ENCODE assay signal across 24 mouse cellular contexts in genomic region chr12:76241833-76242232, GRCm38 (mm10). TPM values are rescaled to one million over a fixed set of nuclear protein-coding genes. Genes with fewer than 3 reads are reported as not detected.
"Had no signal": no experiment of that assay in that cellular context is flagged by ENCODE, and none has a peak within 500 bp of the region (broad histone marks: within the 10 kb centered on the region; RNA-seq: fewer than 3 reads in every experiment).

No protein-coding gene starts in this region.

- ATAC-seq: intestine, embryonic 15.5 days; midbrain, embryonic 15.5 days had no signal

- H3K4me3 ChIP-seq: intestine, embryonic 15.5 days; kidney, embryonic 15.5 days; limb, embryonic 13.5 days; midbrain, embryonic 15.5 days; neural tube, embryonic 12.5 days had no signal

- H3K4me1 ChIP-seq: intestine, embryonic 15.5 days; kidney, embryonic 15.5 days; limb, embryonic 13.5 days; midbrain, embryonic 15.5 days; neural tube, embryonic 12.5 days had no signal

- H3K9ac ChIP-seq: intestine, embryonic 15.5 days; kidney, embryonic 15.5 days; limb, embryonic 13.5 days; midbrain, embryonic 15.5 days; neural tube, embryonic 12.5 days had no signal

- H3K4me2 ChIP-seq: intestine, embryonic 15.5 days; kidney, embryonic 15.5 days; limb, embryonic 13.5 days; midbrain, embryonic 11.5 days; midbrain, embryonic 15.5 days; neural tube, embryonic 12.5 days had no signal

- DNase-seq: kidney, adult 2 months; kidney, postnatal 14 days; left cerebral cortex, postnatal 4 days; lung, adult 18-20 months; lung, postnatal 36 days; right cerebral cortex, postnatal 4 days; spleen, adult 18-20 months; thymus, adult 2 months; thymus, postnatal 36 days had no signal

- H3K36me3 ChIP-seq: intestine, embryonic 15.5 days; kidney, embryonic 15.5 days; limb, embryonic 13.5 days; midbrain, embryonic 15.5 days; neural tube, embryonic 12.5 days had no signal

- H3K27ac ChIP-seq: intestine, embryonic 15.5 days; kidney, embryonic 15.5 days; limb, embryonic 13.5 days; midbrain, embryonic 15.5 days; neural tube, embryonic 12.5 days had no signal

- H3K27me3 ChIP-seq: intestine, embryonic 15.5 days; kidney, embryonic 15.5 days; limb, embryonic 13.5 days; midbrain, embryonic 15.5 days; neural tube, embryonic 12.5 days had no signal

- H3K9me3 ChIP-seq: intestine, embryonic 15.5 days; kidney, embryonic 15.5 days; limb, embryonic 13.5 days; midbrain, embryonic 15.5 days; neural tube, embryonic 12.5 days had no signal

RNA-seq across cellular contexts. Expression of gene Tex21, which starts 4.7 kb away (rescaled TPM):
- total RNA-seq: layer of hippocampus, adult 8-10 months; layer of hippocampus, postnatal 14 days; left cerebral cortex, adult 18-20 months; left cerebral cortex, postnatal 10 days; left cerebral cortex, postnatal 4 days; megakaryocyte, adult 5-6 weeks; neutrophil, adult 5-6 weeks had no signal
- polyA plus RNA-seq: intestine, embryonic 15.5 days; kidney, embryonic 15.5 days; large intestine, adult 2 months; lung, embryonic 16.5 days; midbrain, embryonic 11.5 days; midbrain, embryonic 15.5 days; neural tube, embryonic 12.5 days; stomach, embryonic 14.5 days; thymus, adult 2 months had no signal
